Mouse (Mus musculus) embryonic facial prominence, embryonic 15.5 days (tissue): ENCODE measurements around the gene Fbxl13. TPM values are rescaled to one million over a fixed set of nuclear protein-coding genes. Genes with fewer than 3 reads are reported as not detected.

Experiments
- ATAC-seq: fragments of 200-750 bp; cut with Nextera tagmentation; 2 replicates; pipeline ENCODE4 v1.8.0; 2017; ENCODE audit warnings: low read depth, moderate TSS enrichment; ENCODE audit not compliant: insufficient number of reproducible peaks, low FRiP score, low TSS enrichment
- H3K27ac ChIP-seq: fragments of 300-500 bp; sonication (generic); replicated peaks from 2 replicates; pipeline ENCODE4 v1.5.1; 2015; ENCODE audit warnings: mild to moderate bottlenecking, inconsistent platforms
- H3K27me3 ChIP-seq: fragments of 300-500 bp; sonication (generic); 2 replicates; pipeline ENCODE4 v1.6.1; 2015; ENCODE audit warnings: inconsistent platforms
- H3K36me3 ChIP-seq: fragments of 300-500 bp; sonication (generic); 2 replicates; pipeline ENCODE4 v1.6.1; 2015; ENCODE audit warnings: mild to moderate bottlenecking, inconsistent platforms
- H3K4me1 ChIP-seq: fragments of 300-500 bp; sonication (generic); 2 replicates; pipeline ENCODE4 v1.6.1; 2015; ENCODE audit warnings: inconsistent platforms
- H3K4me2 ChIP-seq: fragments of 300-500 bp; sonication (generic); replicated peaks from 2 replicates; pipeline ENCODE4 v1.6.1; 2015; ENCODE audit warnings: mild to moderate bottlenecking, inconsistent platforms
- H3K4me3 ChIP-seq: fragments of 300-500 bp; sonication (generic); replicated peaks from 2 replicates; pipeline ENCODE4 v1.5.1; 2015; ENCODE audit warnings: mild to moderate bottlenecking, inconsistent platforms
- H3K9ac ChIP-seq: fragments of 300-500 bp; sonication (generic); 2 replicates; pipeline ENCODE4 v1.6.1; 2015; ENCODE audit warnings: inconsistent platforms
- H3K9me3 ChIP-seq: fragments of 300-500 bp; sonication (generic); replicated peaks from 2 replicates; pipeline ENCODE4 v1.6.1; 2016; ENCODE audit warnings: inconsistent platforms
- WGBS: fragments of 180-500 bp; shearing (Covaris S2); methylation state at CpG from one replicate; pipeline ENCODE4 v1.1.7; 2015; 5-methylcytosine and 5-hydroxymethylcytosine counted together
- polyA plus RNA-seq: library from polyadenylated mRNA; unstranded; fragments of >200 nt; fragmentation: Nextera tagmentation; extraction: Ambion mirVana; gene quantifications from 2 replicates; pipeline ENCODE4 v1.2.1, GENCODE M21; 2015

The Fbxl13 gene
- polyA plus RNA-seq, 1 experiment from 2014 or later, result 0.87 TPM

- ATAC-seq, result no peak
- 51% methylated on average over 11 of the region's 11 CpGs for WGBS
- H3K4me2 ChIP-seq, result no peak overlapping the region
Observed at GRCm38 (mm10) chr5:21434148-21434929, 211.1 kb downstream of the Fbxl13 start.

More at GRCm38 (mm10) chr5:21434148-21434929, 211.1 kb downstream of the Fbxl13 start:
- H3K4me3 ChIP-seq, result no peak overlapping the region
- H3K27me3 ChIP-seq, result no peaks in the 10 kb centered on the region
- H3K9ac ChIP-seq, result no peak overlapping the region
- H3K4me1 ChIP-seq, result no peaks in the 10 kb centered on the region
- no peaks in the 10 kb centered on the region for H3K9me3 ChIP-seq
- H3K36me3 ChIP-seq, result no peaks in the 10 kb centered on the region
- H3K27ac ChIP-seq, result no peak overlapping the region

Other genes with a start within 250 kb of the Fbxl13 start
- 3.5 and 7.5 TPM in 2 replicates for gene Ccdc146, start 221.0 kb downstream of the Fbxl13 start, polyA plus RNA-seq
- gene Fam185a, start 220.7 kb downstream of the Fbxl13 start, polyA plus RNA-seq, result 5.7 and 6.5 TPM in 2 replicates
- 131 and 134 TPM in 2 replicates for gene Lrrc17, start 102.1 kb downstream of the Fbxl13 start, polyA plus RNA-seq
- gene Armc10, start 179 bp upstream of the Fbxl13 start, polyA plus RNA-seq, result 32.8 and 36.9 TPM in 2 replicates
- gene Napepld, start 55.8 kb upstream of the Fbxl13 start, polyA plus RNA-seq, result 2.2 and 2.8 TPM in 2 replicates
- gene Pmpcb, start 91.5 kb upstream of the Fbxl13 start, polyA plus RNA-seq, result 72.2 and 74.6 TPM in 2 replicates
- gene Dnajc2, start 139.6 kb upstream of the Fbxl13 start, polyA plus RNA-seq, result 51.8 and 55.3 TPM in 2 replicates
- 166 and 171 TPM in 2 replicates for gene Psmc2, start 139.6 kb upstream of the Fbxl13 start, polyA plus RNA-seq
- not detected in 2 replicates for gene Slc26a5, start 220.0 kb upstream of the Fbxl13 start, polyA plus RNA-seq